Mouse (Mus musculus) left cerebral cortex, postnatal 4 days (tissue): ENCODE data around the gene B4galnt2. TPM values are rescaled to one million over a fixed set of nuclear protein-coding genes. Genes with fewer than 3 reads are reported as not detected.

Source experiments
- DNase-seq: peaks from one replicate; pipeline ENCODE4 v3.0.0-alpha.2; 2022
- intact Hi-C: fragments of 180-260 bp; cut with DNase I; formaldehyde crosslinking; loops from one replicate; pipeline ENCODE4 v1.15.1; 2025
- microRNA-seq: library from miRNA; unstranded; fragments of <30 nt; microRNA quantifications from one replicate; pipeline ENCODE4 v1.2.0, GENCODE M21; 2022
- total RNA-seq, 2 experiments: library from RNA; stranded (reverse); gene quantifications; 2 replicates each; pipeline ENCODE4 v1.2.3; 2021

B4galnt2 gene
- total RNA-seq, 2 experiments from 2014 or later: not detected

DNA sequence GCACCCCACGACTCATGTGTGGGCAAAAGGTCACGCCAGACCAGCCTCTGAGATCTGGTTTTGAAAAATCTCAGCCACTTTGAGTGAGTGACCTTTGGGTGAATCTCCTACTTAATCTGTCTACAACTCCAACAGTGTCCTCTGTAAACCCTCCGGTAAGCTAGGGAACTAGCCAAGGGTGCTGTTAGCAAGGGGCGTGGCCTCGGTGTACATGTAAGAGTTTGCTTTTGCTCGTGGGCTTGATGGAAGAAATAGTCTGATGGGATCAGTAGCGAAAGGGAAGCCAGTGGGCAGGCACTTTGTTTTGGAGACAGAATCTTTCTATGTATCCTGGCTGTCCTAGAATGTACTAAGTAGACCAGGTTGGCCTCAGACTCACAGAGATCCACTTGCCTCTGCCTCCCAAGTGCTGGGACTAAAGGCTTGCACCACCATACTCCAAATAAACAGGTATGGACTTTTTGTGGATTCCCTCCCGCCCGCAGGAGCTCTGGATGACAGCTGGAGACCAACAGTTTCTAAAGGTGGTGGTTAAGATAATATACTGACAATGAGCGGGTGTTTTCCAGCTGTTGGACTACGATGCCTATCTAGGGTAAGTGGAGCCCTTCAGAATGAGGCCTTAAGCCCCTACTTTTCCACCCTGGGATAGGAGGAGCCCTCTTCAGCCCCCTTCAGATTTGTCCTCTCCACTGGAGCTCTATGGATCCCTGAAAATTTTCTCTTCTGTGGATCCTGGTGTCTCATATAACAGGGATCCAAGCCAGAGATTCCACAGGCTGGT lies 86.3 kb downstream of the B4galnt2 start:
- no peak for DNase-seq
- intact Hi-C loops: no loop called here

GRCm38 (mm10) chr11:95827464-95828085 lies 87.1 kb downstream of the B4galnt2 start:
- DNase-seq: peak; percentile 64
- intact Hi-C loops: loop anchor here (2.0 kb wide), 1 partner anchor 29 kb away; no protein-coding TSS in a partner anchor

- intact Hi-C loops: loop anchor here (2.0 kb wide), 1 partner anchor 30 kb away; no protein-coding TSS in a partner anchor
- DNase-seq: no peak
These were observed 87.6 kb downstream of the B4galnt2 start for GRCm38 (mm10) chr11:95827168-95827447.

DNA sequence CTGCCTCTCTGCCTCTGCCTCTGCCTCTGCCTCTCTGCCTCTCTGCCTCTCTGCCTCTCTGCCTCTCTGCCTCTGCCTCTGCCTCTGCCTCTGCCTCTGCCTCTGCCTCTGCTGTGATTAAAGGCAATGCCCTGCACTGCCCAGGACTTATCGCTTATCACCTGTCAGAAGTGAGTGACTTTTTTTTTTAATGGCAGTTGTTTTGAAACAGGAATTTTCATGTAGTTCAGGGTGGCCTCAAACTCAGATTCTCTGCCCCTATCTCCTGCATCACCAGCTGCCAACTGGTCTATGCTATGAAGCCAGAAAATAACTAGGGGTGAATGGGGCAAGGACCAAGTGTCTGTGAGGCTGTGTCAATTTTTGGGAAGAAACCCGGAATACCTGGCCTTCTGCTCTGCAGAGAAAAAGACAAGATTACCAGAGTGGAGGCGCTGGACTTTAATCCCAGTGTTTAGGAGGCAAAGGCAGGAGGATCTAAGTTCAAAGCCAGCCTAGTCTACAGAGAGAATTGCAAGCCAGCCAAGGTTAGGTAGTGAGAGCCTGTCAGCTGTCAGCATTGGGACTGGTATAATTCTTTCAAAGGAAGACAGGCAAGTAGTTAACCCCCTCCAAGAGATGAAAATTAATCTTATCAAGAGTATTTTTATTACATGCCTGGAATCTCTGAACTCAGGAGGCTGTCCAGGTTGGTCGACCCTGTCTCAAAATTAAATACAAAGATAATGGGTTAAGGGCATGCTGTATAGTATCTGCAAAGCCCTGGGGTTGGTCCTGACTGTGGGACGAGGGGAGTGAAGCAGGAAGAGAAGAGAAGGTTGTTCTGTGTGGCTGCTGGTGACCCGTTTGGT lies 88.1 kb downstream of the B4galnt2 start:
- DNase-seq: no peak
- intact Hi-C loops: loop anchor here (2.0 kb wide), 1 partner anchor 30 kb away; no protein-coding TSS in a partner anchor

GRCm38 (mm10) chr11:95825625-95826024 lies 89.1 kb downstream of the B4galnt2 start:
- DNase-seq: no peak
- intact Hi-C loops: loop anchor here (2.0 kb wide), 1 partner anchor 31 kb away; no protein-coding TSS in a partner anchor

GRCm38 (mm10) chr11:95824877-95825243 lies 89.8 kb downstream of the B4galnt2 start:
- intact Hi-C loops: no loop called here
- peak; percentile 54 for DNase-seq

DNA sequence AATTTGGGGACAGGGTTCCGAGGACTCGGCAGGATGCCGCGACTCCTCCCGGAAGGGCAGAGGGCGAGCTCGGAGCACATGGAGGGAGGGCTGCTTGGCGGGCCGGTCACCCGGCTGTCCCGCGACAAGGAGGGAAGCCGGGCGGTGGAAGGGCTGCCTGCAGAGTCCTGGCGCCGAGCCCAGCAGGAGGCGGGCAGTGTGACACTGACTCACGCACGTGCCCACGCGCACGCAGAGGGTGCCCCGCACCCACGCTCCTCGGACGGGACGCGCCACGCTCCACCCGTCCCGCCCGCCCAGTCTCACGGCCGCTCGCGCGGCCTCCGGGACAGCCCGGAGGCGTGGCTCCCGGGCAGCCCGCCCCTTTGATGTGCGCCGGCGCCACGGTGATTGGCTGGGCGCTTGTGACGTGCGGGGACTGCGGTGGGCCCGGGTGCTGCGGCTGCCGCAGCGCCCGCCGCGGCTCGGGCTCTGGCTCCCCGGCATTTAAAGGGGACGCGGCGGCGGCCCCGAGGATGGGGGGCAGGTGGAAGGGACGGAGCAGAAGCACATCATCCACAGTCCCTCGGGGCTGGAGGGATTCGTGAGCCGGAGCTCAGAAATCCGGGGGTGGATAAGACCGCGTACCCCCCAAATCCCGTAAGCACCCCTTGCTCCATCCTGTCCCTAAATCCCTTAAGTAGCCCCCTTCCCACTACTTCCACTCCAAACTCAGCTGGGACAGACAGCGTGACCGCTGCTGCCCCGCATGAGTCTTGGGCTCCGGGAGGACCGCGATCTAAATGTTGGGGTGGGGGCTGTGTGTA lies 90.4 kb downstream of the B4galnt2 start, which contains the start of gene Phospho1:
Phospho1 (plus strand) TSS at position 429 of the 806 bp plus-strand sequence.
- intact Hi-C loops: no loop called here

DNA sequence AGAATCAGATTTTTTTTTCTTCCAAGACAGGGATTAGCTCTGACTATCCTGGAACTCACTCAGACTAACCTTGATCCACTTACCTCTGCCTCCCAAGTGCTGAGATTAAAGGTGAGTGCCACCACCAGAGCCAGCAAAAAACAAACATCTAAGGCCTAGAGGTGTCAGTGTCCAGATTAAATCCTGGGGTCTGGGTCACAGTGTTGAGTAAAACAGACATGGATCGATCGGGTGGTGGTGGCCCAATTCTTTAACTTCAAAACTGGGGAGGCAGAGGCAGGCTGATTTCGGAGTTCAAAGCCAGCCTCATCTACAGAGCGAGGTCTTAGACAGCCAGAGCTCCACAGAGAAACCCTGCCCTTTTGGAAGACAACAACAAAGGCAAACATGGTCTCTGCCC lies 92.3 kb downstream of the B4galnt2 start:
- no peak for DNase-seq
- intact Hi-C loops: no loop called here

More for the DNA sequence above, 90.4 kb downstream of the B4galnt2 start, which contains the start of gene Phospho1:
- peak; percentile 92 for DNase-seq

DNA sequence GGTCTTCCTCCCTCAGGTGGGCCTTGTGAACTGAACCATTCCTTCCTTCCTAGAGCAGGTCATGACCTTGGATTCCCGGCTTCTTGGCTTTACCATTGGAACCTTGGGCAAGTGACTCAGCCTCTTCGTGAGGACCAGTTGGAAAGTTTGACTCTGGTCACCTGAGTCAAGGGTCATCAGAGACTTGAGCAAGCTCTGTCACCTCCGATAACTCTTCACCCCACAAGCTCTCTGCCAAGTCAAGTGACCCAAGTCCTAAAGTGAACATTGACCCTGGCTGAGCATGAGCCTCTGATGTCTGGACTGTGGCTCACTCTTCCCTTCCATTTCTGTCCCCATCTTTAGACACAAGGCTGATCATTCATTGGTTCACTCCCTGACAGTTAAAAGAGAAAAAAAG lies 93.2 kb downstream of the B4galnt2 start:
- DNase-seq: no peak
- intact Hi-C loops: no loop called here

- DNase-seq: no peak
- intact Hi-C loops: no loop called here
These were observed 95.6 kb downstream of the B4galnt2 start for GRCm38 (mm10) chr11:95819138-95819537.

Small RNA genes lying within 50 kb of the gene (microRNA-seq; reads per million reads assigned to microRNA genes)
- not detected for gene Mir3063

Other genes with a start within 250 kb of the B4galnt2 start
- gene Phb, start 247.9 kb downstream of the B4galnt2 start, total RNA-seq: 100 to 1,000 TPM in 1 of 2 experiments, 10 to 100 TPM in 1; 96.0 to 104 TPM
- gene Zfp652, start 202.2 kb downstream of the B4galnt2 start, total RNA-seq: 10 to 100 TPM; 50.8 to 53.1 TPM
- gene B130006D01Rik, start 191.3 kb downstream of the B4galnt2 start, total RNA-seq: 1 to 10 TPM; 1.8 to 2.2 TPM
- gene Phospho1, start 90.4 kb downstream of the B4galnt2 start, total RNA-seq: 1 to 10 TPM; 2.4 to 3.1 TPM
- 1 to 10 TPM in 1 of 2 experiments, under 1 TPM in 1; 0.72 to 1.8 TPM for gene Gngt2, start 77.7 kb downstream of the B4galnt2 start, total RNA-seq
- 1 to 10 TPM; 1.5 to 1.9 TPM for gene Abi3, start 72.4 kb downstream of the B4galnt2 start, total RNA-seq
- gene Igf2bp1, start 91.0 kb upstream of the B4galnt2 start, total RNA-seq: 1 to 10 TPM; 2.6 to 3.5 TPM
- gene Gip, start 109.7 kb upstream of the B4galnt2 start, total RNA-seq: not detected
- gene Snf8, start 120.0 kb upstream of the B4galnt2 start, total RNA-seq: 10 to 100 TPM; 88.0 to 94.0 TPM
- gene Ube2z, start 150.5 kb upstream of the B4galnt2 start, total RNA-seq: 10 to 100 TPM; 68.1 to 72.8 TPM
- 100 to 1,000 TPM; 349 to 390 TPM for gene Atp5g1, start 160.8 kb upstream of the B4galnt2 start, total RNA-seq
- gene Calcoco2, start 197.1 kb upstream of the B4galnt2 start, total RNA-seq: not detected
- under 1 TPM; 0.28 to 0.32 TPM for gene Ttll6, start 218.9 kb upstream of the B4galnt2 start, total RNA-seq